Mouse (Mus musculus): ENCODE measurements at regions not wholly inside any gene's neighbourhood (a gene's known extent, or its start where the extent isn't known, plus 50 kb on each side); places are given as distances from the start of the nearest gene placed in this dataset.

GRCm38 (mm10) chr14:76297864-76298263 lies 116.9 kb upstream of the Tsc22d1 start:
- DNase-seq (ENCODE audit: low spot score), result no peak

GRCm38 (mm10) chr14:76302322-76302991 lies 112.3 kb upstream of the Tsc22d1 start:
- DNase-seq (ENCODE audit: low spot score), result no peak

- no peak for DNase-seq (ENCODE audit: low spot score)
These were observed 107.2 kb upstream of the Tsc22d1 start for GRCm38 (mm10) chr14:76307603-76308002.

- DNase-seq (ENCODE audit: low spot score), result no peak
These were observed 106.5 kb upstream of the Tsc22d1 start for GRCm38 (mm10) chr14:76308188-76308812.

- DNase-seq (ENCODE audit: low spot score), result no peak
These were observed 105.2 kb upstream of the Tsc22d1 start for GRCm38 (mm10) chr14:76309606-76310005.

- DNase-seq (ENCODE audit: low spot score), result peak; percentile 32
These were observed 104.5 kb upstream of the Tsc22d1 start for GRCm38 (mm10) chr14:76310278-76310677.

GRCm38 (mm10) chr14:76313424-76314190 lies 101.2 kb upstream of the Tsc22d1 start:
- DNase-seq (ENCODE audit: low spot score), result no peak

- no peak for DNase-seq (ENCODE audit: low spot score)
These were observed 96.3 kb upstream of the Tsc22d1 start for GRCm38 (mm10) chr14:76318438-76318837.

- DNase-seq (ENCODE audit: low spot score), result no peak
These were observed 90.5 kb upstream of the Tsc22d1 start for GRCm38 (mm10) chr14:76324246-76324645.

- no peak for DNase-seq (ENCODE audit: low spot score)
These were observed 84.8 kb upstream of the Tsc22d1 start for GRCm38 (mm10) chr14:76329983-76330382.

GRCm38 (mm10) chr14:76331497-76332335 lies 83.0 kb upstream of the Tsc22d1 start:
- no peak for DNase-seq (ENCODE audit: low spot score)

- no peak for DNase-seq (ENCODE audit: low spot score)
These were observed 82.4 kb upstream of the Tsc22d1 start for GRCm38 (mm10) chr14:76332336-76332703.

GRCm38 (mm10) chr14:76340789-76341188 lies 74.0 kb upstream of the Tsc22d1 start:
- DNase-seq (ENCODE audit: low spot score), result no peak

GRCm38 (mm10) chr14:76341226-76341625 lies 73.5 kb upstream of the Tsc22d1 start:
- DNase-seq (ENCODE audit: low spot score), result no peak

GRCm38 (mm10) chr14:76351856-76352255 lies 62.9 kb upstream of the Tsc22d1 start:
- no peak for DNase-seq (ENCODE audit: low spot score)

GRCm38 (mm10) chr14:76356161-76356560 lies 58.6 kb upstream of the Tsc22d1 start:
- no peak for DNase-seq (ENCODE audit: low spot score)

GRCm38 (mm10) chr14:76359837-76360410 lies 54.8 kb upstream of the Tsc22d1 start:
- DNase-seq (ENCODE audit: low spot score), result no peak

- DNase-seq (ENCODE audit: low spot score), result no peak
These were observed 50.7 kb upstream of the Tsc22d1 start for GRCm38 (mm10) chr14:76364034-76364433.

Data from left cerebral cortex, adult 11 months (tissue).